Mouse (Mus musculus): ENCODE measurements around the gene Olfr1348. TPM values are rescaled to one million over a fixed set of nuclear protein-coding genes. Genes with fewer than 3 reads are reported as not detected.

Gene Olfr1348
- not detected for total RNA-seq (2023)

GRCm38 (mm10) chr7:6508648-6509047, at the start of gene Olfr1348:
Gene Olfr1348, minus strand, starts transcription at chr7:6508748.

GRCm38 (mm10) chr7:6522850-6523249, 14.3 kb upstream of the Olfr1348 start, which contains the start of gene Olfr1349:
Gene Olfr1349, minus strand, starts transcription at chr7:6522950.

GRCm38 (mm10) chr7:6499655-6500054, 8.9 kb downstream of the Olfr1348 start, which contains the start of gene Olfr1347:
Gene Olfr1347, minus strand, starts transcription at chr7:6499755.

GRCm38 (mm10) chr7:6486841-6487240, 21.7 kb downstream of the Olfr1348 start, which contains the start of gene Olfr5:
Gene Olfr5, minus strand, starts transcription at chr7:6486941.

GRCm38 (mm10) chr7:6466951-6467350, 41.6 kb downstream of the Olfr1348 start, which contains the start of gene Olfr1346:
Gene Olfr1346, plus strand, starts transcription at chr7:6467101.

GRCm38 (mm10) chr7:6455868-6456267, 52.7 kb downstream of the Olfr1348 start, which contains the start of gene Olfr1336:
Gene Olfr1336, plus strand, starts transcription at chr7:6456168.

Other genes with a start within 250 kb of the Olfr1348 start
- under 1 TPM; 0.40 to 0.66 TPM for gene Zfp667, start 222.2 kb downstream of the Olfr1348 start, total RNA-seq (2023)
- gene Zfp583, start 177.5 kb downstream of the Olfr1348 start, total RNA-seq (2023): under 1 TPM; 0.50 to 0.55 TPM
- not detected for gene Gm3854, start 165.0 kb downstream of the Olfr1348 start, total RNA-seq (2023)
- gene Zfp78, start 145.5 kb downstream of the Olfr1348 start, total RNA-seq (2023): 1 to 10 TPM in 1 of 2 experiments, under 1 TPM in 1; 0.70 to 1.2 TPM
- 1 to 10 TPM; 1.6 to 2.5 TPM for gene Zfp28, start 125.5 kb downstream of the Olfr1348 start, total RNA-seq (2023)
- not detected for gene Smim17, start 110.0 kb downstream of the Olfr1348 start, total RNA-seq (2023)
- under 1 TPM in 1 of 2 experiments, not detected in 1; 0.07 TPM for gene Gm20715, start 98.5 kb downstream of the Olfr1348 start, total RNA-seq (2023)
- not detected for gene Olfr1344, start 70.1 kb downstream of the Olfr1348 start, total RNA-seq (2023)
- not detected for gene Olfr1336, start 52.6 kb downstream of the Olfr1348 start, total RNA-seq (2023)
- gene Olfr1346, start 41.6 kb downstream of the Olfr1348 start, total RNA-seq (2023): not detected
- gene Olfr5, start 21.8 kb downstream of the Olfr1348 start, total RNA-seq (2023): not detected
- not detected for gene Olfr1347, start 9.0 kb downstream of the Olfr1348 start, total RNA-seq (2023)
- not detected for gene Olfr1349, start 14.2 kb upstream of the Olfr1348 start, total RNA-seq (2023)
- not detected for gene Olfr1350, start 56.1 kb upstream of the Olfr1348 start, total RNA-seq (2023)
- not detected for gene Zim1, start 187.7 kb upstream of the Olfr1348 start, total RNA-seq (2023)
- under 1 TPM; 0.04 to 0.07 TPM for gene Peg3, start 221.7 kb upstream of the Olfr1348 start, total RNA-seq (2023)
- not detected for gene Usp29, start 221.8 kb upstream of the Olfr1348 start, total RNA-seq (2023)